Mouse (Mus musculus): Measurements from ENCODE around the gene Tut7.

- TF ChIP-seq POLR2A (IDR thresholded peaks at IDR 0.05; ENCODE audit: control insufficient read depth, low read depth, low read length) (no peak), CTCF (IDR thresholded peaks at IDR 0.05; ENCODE audit: control insufficient read depth, insufficient read depth, insufficient replicate concordance, low read depth, low read length) (no peak)
These were observed 52.8 kb downstream of the Tut7 start for GRCm38 (mm10) chr13:59770164-59770562.

Data from testis, adult 2 months (tissue).